Mouse (Mus musculus): ENCODE data around the gene Cdc42bpg.

DNA sequence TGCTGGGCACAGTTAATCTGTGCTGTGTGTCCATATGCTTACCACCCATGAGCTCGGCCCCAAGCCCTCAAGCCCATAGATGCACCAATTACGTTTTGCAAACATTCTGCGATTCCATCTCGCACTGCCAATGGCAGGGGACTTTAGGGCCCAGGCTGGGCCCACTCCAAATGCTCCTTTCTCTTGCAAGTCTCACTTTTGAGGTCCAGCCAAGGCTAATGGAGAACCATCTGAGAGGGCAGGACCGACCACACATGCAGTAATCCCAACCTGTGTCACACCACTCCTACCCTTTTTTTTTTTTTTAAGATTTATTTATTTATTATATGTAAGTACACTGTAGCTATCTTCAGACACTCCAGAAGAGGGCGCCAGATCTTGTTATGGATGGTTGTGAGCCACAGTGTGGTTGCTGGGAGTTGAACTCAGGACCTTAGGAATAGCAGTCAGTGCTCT is 40.5 kb upstream of the Cdc42bpg start:
- TF ChIP-seq USF2 (conservative IDR thresholded peaks at IDR 0.05; ENCODE audit: low read depth, low read length) (no peak), POLR2A (IDR thresholded peaks at IDR 0.05; ENCODE audit: low read depth, low read length) (no peak), CTCF (conservative IDR thresholded peaks at IDR 0.05 in 1 of 2, IDR thresholded peaks at IDR 0.05 in 1 of 2; ENCODE audit: low read depth in 2 of 2, low read length in 2 of 2) (peak in 1 of 2 experiments; percentile 30; a peak in 1 of 4 replicates), MXI1 (IDR thresholded peaks at IDR 0.05; ENCODE audit: low read depth, low read length) (no peak), MYC (IDR thresholded peaks at IDR 0.05; ENCODE audit: low read depth, low read length) (no peak), RAD21 (IDR thresholded peaks at IDR 0.05; ENCODE audit: low read depth, low read length) (no peak), EP300 (IDR thresholded peaks at IDR 0.05; ENCODE audit: low read length) (no peak), HCFC1 (IDR thresholded peaks at IDR 0.05; ENCODE audit: low read depth, low read length) (no peak), TCF12 (IDR thresholded peaks at IDR 0.05; ENCODE audit: low read depth, low read length) (no peak), CHD2 (IDR thresholded peaks at IDR 0.05; ENCODE audit: low read length) (no peak), RCOR1 (conservative IDR thresholded peaks at IDR 0.05; ENCODE audit: low read depth, low read length) (no peak)
